Comparison of ENCODE assay signal across 17 mouse cellular contexts in the genomic region with DNA sequence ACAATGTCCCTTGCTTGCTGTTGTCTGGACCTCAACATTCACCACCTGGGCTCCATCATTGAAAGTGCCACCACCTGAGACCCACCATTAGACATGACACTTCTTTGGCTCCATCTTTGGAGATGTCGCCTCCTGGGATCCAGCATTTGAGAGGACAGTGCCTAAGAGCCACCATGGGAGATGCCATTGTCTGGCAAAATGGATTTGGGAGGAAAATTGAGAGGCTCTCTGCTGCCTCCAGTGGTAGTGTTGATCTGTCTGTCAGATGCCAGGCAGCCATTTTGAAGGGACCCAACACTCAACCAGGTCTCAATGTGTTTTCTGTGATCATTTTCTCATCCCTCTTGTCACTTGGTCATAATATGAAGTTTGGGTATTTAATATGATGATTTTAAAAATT. TPM values are rescaled to one million over a fixed set of nuclear protein-coding genes. Genes with fewer than 3 reads are reported as not detected.
A peak's percentile ranks its signal among the peaks of the same experiment; 100 is the strongest.
DNase-seq lines count a peak whose midpoint lies in the region; ATAC-seq and TF ChIP-seq lines count a peak whose summit lies in the region.
"Had no signal": no experiment of that assay in that cellular context is flagged by ENCODE, and none has a peak within 500 bp of the region (broad histone marks: within the 10 kb centered on the region; RNA-seq: fewer than 3 reads in every experiment).

No protein-coding gene starts in this region.

- H3K79me2 ChIP-seq in CH12.LX (replicated peaks; ENCODE audit: control insufficient read depth, extremely low read depth, insufficient read depth, poor library complexity, severe bottlenecking): no peaks in the 10 kb centered on the region

- in situ Hi-C loops in CH12.LX (cut with MboI; ENCODE audit: low pct_ligation_motif_present, low pct_unique_long_range_greater_than_20kb, low sequenced_read_pairs): loop anchor here (5.0 kb wide), 1 partner anchor 37 kb away; no protein-coding TSS in a partner anchor

- no peak for TF ChIP-seq EP300 in CH12.LX (IDR thresholded peaks at IDR 0.05; ENCODE audit: low read length)

- no peaks in the 10 kb centered on the region for H3K36me3 ChIP-seq in CH12.LX (replicated peaks in 1 of 2; ENCODE audit: control insufficient read depth in 1 of 2, insufficient read depth in 1 of 2, low read length in 1 of 2)
- H3K36me3 ChIP-seq: embryonic facial prominence, embryonic 10.5 days; forebrain, embryonic 10.5 days; intestine, embryonic 15.5 days; limb, embryonic 15.5 days; midbrain, embryonic 12.5 days had no signal

- H3K27me3 ChIP-seq in CH12.LX (replicated peaks): peaks cover 10% of the 10 kb centered on the region
- H3K27me3 ChIP-seq: intestine, embryonic 15.5 days; limb, embryonic 15.5 days; midbrain, embryonic 12.5 days had no signal

- H3K4me3 ChIP-seq in left cerebral cortex, adult 2 months: no peak overlapping the region
- H3K4me3 ChIP-seq in CH12.LX (replicated peaks in 1 of 3; ENCODE audit: low read depth in 2 of 3, low read length in 2 of 3, poor library complexity in 1 of 3): no peak overlapping the region
- H3K4me3 ChIP-seq: embryonic facial prominence, embryonic 10.5 days; forebrain, embryonic 10.5 days; intestine, embryonic 15.5 days; limb, embryonic 15.5 days; midbrain, embryonic 12.5 days had no signal

- intact Hi-C loops in left cerebral cortex, adult 2 months (cut with DNase I): no loop called here

- H3K4me1 ChIP-seq in CH12.LX (ENCODE audit: control insufficient read depth in 1 of 2, insufficient read depth in 2 of 2): peaks cover 5 to 15% of the 10 kb centered on the region in 2 experiments
- H3K4me1 ChIP-seq: embryonic facial prominence, embryonic 10.5 days; forebrain, embryonic 10.5 days; midbrain, embryonic 12.5 days had no signal

- TF ChIP-seq RAD21 in CH12.LX (IDR thresholded peaks at IDR 0.05; ENCODE audit: low read depth, low read length): no peak; the same call in 1 of the 2 replicates

- TF ChIP-seq CTCF in left cerebral cortex, adult 2 months (IDR thresholded peaks at IDR 0.05): peak; percentile 25
- TF ChIP-seq CTCF in CH12.LX (conservative IDR thresholded peaks at IDR 0.05 in 1 of 2, IDR thresholded peaks at IDR 0.05 in 1 of 2; ENCODE audit: low read depth in 2 of 2, low read length in 2 of 2): peak; percentile 43 to 60

- DNase-seq in cerebellum, postnatal 10 days: peak; percentile 30 to 46
- DNase-seq in left cerebral cortex, adult 2 months (ENCODE audit: extremely low spot score in 1 of 2, low spot score in 2 of 2): no peak
- DNase-seq in left cerebral cortex, adult 18-20 months (ENCODE audit: low spot score in 2 of 2): no peak
- DNase-seq in CH12.LX (ENCODE audit: extremely low read depth): no peak
- peak; percentile 42 for DNase-seq in induced T-regulatory cell, adult 2 months (ENCODE audit: low read depth)
- no peak for DNase-seq in thymus, adult 18-20 months
- no peak for DNase-seq in adipocyte (ENCODE audit: low spot score)
- DNase-seq: gastrocnemius, postnatal 25 days; layer of hippocampus, adult 9-11 months; thymus, adult 2 months had no signal

- dilution Hi-C loops in CH12.LX (cut with MboI; ENCODE audit: extremely low pct_ligation_motif_present, extremely low pct_unique_long_range_greater_than_20kb, low sequenced_read_pairs): no loop called here

- no peak overlapping the region for H3K4me2 ChIP-seq in CH12.LX (ENCODE audit: insufficient read depth, low read depth, poor library complexity, severe bottlenecking)
- H3K4me2 ChIP-seq: intestine, embryonic 15.5 days; limb, embryonic 15.5 days; midbrain, embryonic 12.5 days had no signal

- no peak overlapping the region for H3K9ac ChIP-seq in CH12.LX (ENCODE audit: insufficient read depth, low read depth)
- H3K9ac ChIP-seq: intestine, embryonic 15.5 days; limb, embryonic 15.5 days; midbrain, embryonic 12.5 days had no signal

- H3K9me3 ChIP-seq in CH12.LX (replicated peaks; ENCODE audit: low read length): peaks cover 11% of the 10 kb centered on the region
- H3K9me3 ChIP-seq: embryonic facial prominence, embryonic 10.5 days; forebrain, embryonic 10.5 days; intestine, embryonic 15.5 days; limb, embryonic 15.5 days; midbrain, embryonic 12.5 days had no signal

- ATAC-seq in cerebellum, adult (ENCODE audit: insufficient number of reproducible peaks, low FRiP score, low TSS enrichment): no peak
- ATAC-seq: activated CD4-positive, CD25-positive, alpha-beta regulatory T cell, adult 4 months; intestine, embryonic 15.5 days had no signal

- TF ChIP-seq POLR2A in CH12.LX (IDR thresholded peaks at IDR 0.05; ENCODE audit: low read depth, low read length): no peak

- no peak overlapping the region for H3K27ac ChIP-seq in left cerebral cortex, adult 2 months
- H3K27ac ChIP-seq in CH12.LX (ENCODE audit: insufficient read depth, low read depth): no peak overlapping the region
- H3K27ac ChIP-seq: embryonic facial prominence, embryonic 10.5 days; forebrain, embryonic 10.5 days; intestine, embryonic 15.5 days; limb, embryonic 15.5 days; midbrain, embryonic 12.5 days had no signal

TF ChIP-seq in CH12.LX, 34 proteins besides CTCF, POLR2A, EP300 and RAD21:
- no peak for TF ChIP-seq JUN (IDR thresholded peaks at IDR 0.05; ENCODE audit: insufficient read depth, low read depth, low read length)
- TF ChIP-seq ELF1 (IDR thresholded peaks at IDR 0.05; ENCODE audit: low read depth, low read length): no peak
- 0 out of 2 replicates have a peak, but pooled peaks have one; percentile 5 for TF ChIP-seq SMC3 (IDR thresholded peaks at IDR 0.05; ENCODE audit: low read depth, low read length)
- TF ChIP-seq ZNF384 (IDR thresholded peaks at IDR 0.05; ENCODE audit: low read depth, low read length): no peak
- no peak for TF ChIP-seq NELFE (IDR thresholded peaks at IDR 0.05; ENCODE audit: low read depth, low read length)
- TF ChIP-seq HCFC1 (IDR thresholded peaks at IDR 0.05; ENCODE audit: low read depth, low read length): no peak
- no peak for TF ChIP-seq CHD2 (IDR thresholded peaks at IDR 0.05; ENCODE audit: low read length)
TF ChIP-seq in CH12.LX: peak in this region for 1.

RNA-seq across cellular contexts. Expression of a gene that starts 33.8 kb away (rescaled TPM):
- total RNA-seq in left cerebral cortex, adult 2 months (2021): 1 to 10 TPM in 1 of 2 experiments, under 1 TPM in 1; 0.93 to 1.2 TPM
- 1 to 10 TPM; 1.5 to 1.7 TPM for total RNA-seq in left cerebral cortex, adult 18-20 months (2021)
- total RNA-seq in CH12.LX (2012; rRNA removed) (0.42 TPM in 2 replicates), CH12.LX (2014; rRNA removed) (0.55 TPM in 1 of 2 replicates, not detected in the other)
- 1.1 and 1.2 TPM in 2 replicates for polyA plus RNA-seq in CH12.LX (2012; ENCODE audit: insufficient read length, low read depth)

RNA-seq across cellular contexts. Expression of a gene that starts 41.7 kb away (rescaled TPM):
- 10 to 100 TPM; 85.0 to 95.6 TPM for total RNA-seq in left cerebral cortex, adult 2 months (2021)
- total RNA-seq in left cerebral cortex, adult 18-20 months (2021): 10 to 100 TPM; 84.7 to 85.3 TPM
- total RNA-seq in CH12.LX (2012; rRNA removed) (38.4 and 42.6 TPM in 2 replicates), CH12.LX (2014; rRNA removed) (36.4 and 45.3 TPM in 2 replicates)
- polyA plus RNA-seq in CH12.LX (2012; ENCODE audit: insufficient read length, low read depth): 37.8 and 61.7 TPM in 2 replicates

Comparison
In these comparisons a context has a peak if more than half of its experiments do, and no peak if none do; other contexts are left out.
1. DNase-seq: peak in cerebellum, postnatal 10 days (2 of 2) and induced T-regulatory cell, adult 2 months (single experiment); none in left cerebral cortex, adult 2 months (0 of 2), left cerebral cortex, adult 18-20 months (0 of 2), CH12.LX (single experiment), thymus, adult 18-20 months (0 of 2) and adipocyte (single experiment).